Mouse (Mus musculus): ENCODE measurements at regions not wholly inside any gene's neighbourhood (a gene's known extent, or its start where the extent isn't known, plus 50 kb on each side); places are given as distances from the start of the nearest gene placed in this dataset.

DNA sequence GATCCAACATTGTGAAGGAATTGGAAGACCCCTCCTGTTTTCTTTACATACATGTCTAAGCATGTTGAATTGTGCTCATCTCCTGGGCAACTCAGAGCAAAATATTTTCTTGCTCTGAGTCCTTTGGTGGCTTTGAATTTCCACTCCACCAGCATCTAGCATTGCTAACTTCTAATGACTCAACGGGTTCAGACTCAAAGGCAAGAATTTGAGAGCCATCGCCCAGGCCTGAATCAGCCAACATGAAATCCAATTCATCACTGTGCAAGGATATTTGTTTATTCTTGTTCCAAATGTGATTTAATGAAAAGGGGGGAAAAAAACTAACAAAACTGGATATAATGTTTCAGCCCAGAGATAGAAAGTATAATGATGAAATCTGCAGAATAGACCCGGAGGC is 121.9 kb upstream of the Phactr1 start:
- H3K4me2 ChIP-seq, result no peak overlapping the region
- no peaks in the 10 kb centered on the region for H3K9me3 ChIP-seq
- ATAC-seq (ENCODE audit: insufficient number of reproducible peaks, insufficient read depth, low FRiP score, low TSS enrichment, low read depth), result no peak
- 90% methylated on average over 3 of the region's 3 CpGs for WGBS
- no peak overlapping the region for H3K4me3 ChIP-seq (replicated peaks)
- H3K9ac ChIP-seq (replicated peaks), result no peak overlapping the region
- no peak overlapping the region for H3K27ac ChIP-seq
- no peaks in the 10 kb centered on the region for H3K36me3 ChIP-seq
- no peaks in the 10 kb centered on the region for H3K27me3 ChIP-seq
- no peaks in the 10 kb centered on the region for H3K4me1 ChIP-seq (replicated peaks)

- Histone ChIP-seq H3K9me3 (no peaks in the 10 kb centered on the region), H3K27ac (no peak overlapping the region), H3K4me3 (replicated peaks) (no peak overlapping the region), H3K9ac (replicated peaks) (no peak overlapping the region), H3K36me3 (no peaks in the 10 kb centered on the region), H3K27me3 (no peaks in the 10 kb centered on the region), H3K4me1 (replicated peaks) (no peaks in the 10 kb centered on the region), H3K4me2 (no peak overlapping the region)
- 54% methylated on average over 2 of the region's 2 CpGs for WGBS
- no peak for ATAC-seq (ENCODE audit: insufficient number of reproducible peaks, insufficient read depth, low FRiP score, low TSS enrichment, low read depth)
These were observed 119.0 kb upstream of the Phactr1 start for GRCm38 (mm10) chr13:42561446-42561845.

GRCm38 (mm10) chr13:42565291-42566058 is 114.9 kb upstream of the Phactr1 start:
- Histone ChIP-seq H3K4me1 (replicated peaks) (no peaks in the 10 kb centered on the region), H3K36me3 (no peaks in the 10 kb centered on the region), H3K4me2 (no peak overlapping the region), H3K9me3 (no peaks in the 10 kb centered on the region), H3K27me3 (no peaks in the 10 kb centered on the region), H3K27ac (no peak overlapping the region), H3K9ac (replicated peaks) (no peak overlapping the region), H3K4me3 (replicated peaks) (no peak overlapping the region)
- 84% methylated on average over 26 of the region's 26 CpGs for WGBS
- no peak for ATAC-seq (ENCODE audit: insufficient number of reproducible peaks, insufficient read depth, low FRiP score, low TSS enrichment, low read depth)

- no peaks in the 10 kb centered on the region for H3K27me3 ChIP-seq
- no peak overlapping the region for H3K4me3 ChIP-seq (replicated peaks)
- no peaks in the 10 kb centered on the region for H3K36me3 ChIP-seq
- H3K9ac ChIP-seq (replicated peaks), result no peak overlapping the region
- H3K4me2 ChIP-seq, result no peak overlapping the region
- no peak overlapping the region for H3K27ac ChIP-seq
- ATAC-seq (ENCODE audit: insufficient number of reproducible peaks, insufficient read depth, low FRiP score, low TSS enrichment, low read depth), result no peak
- WGBS, result 72% methylated on average over 10 of the region's 10 CpGs
- no peaks in the 10 kb centered on the region for H3K4me1 ChIP-seq (replicated peaks)
- H3K9me3 ChIP-seq, result no peaks in the 10 kb centered on the region
These were observed 109.6 kb upstream of the Phactr1 start for GRCm38 (mm10) chr13:42570600-42571348.

- WGBS, result 51% methylated on average over 4 of the region's 4 CpGs
- H3K27me3 ChIP-seq, result no peaks in the 10 kb centered on the region
- no peak overlapping the region for H3K27ac ChIP-seq
- no peak overlapping the region for H3K4me3 ChIP-seq (replicated peaks)
- ATAC-seq (ENCODE audit: insufficient number of reproducible peaks, insufficient read depth, low FRiP score, low TSS enrichment, low read depth), result no peak
- H3K36me3 ChIP-seq, result no peaks in the 10 kb centered on the region
- no peaks in the 10 kb centered on the region for H3K4me1 ChIP-seq (replicated peaks)
- no peak overlapping the region for H3K4me2 ChIP-seq
- no peaks in the 10 kb centered on the region for H3K9me3 ChIP-seq
- H3K9ac ChIP-seq (replicated peaks), result no peak overlapping the region
These were observed 106.2 kb upstream of the Phactr1 start for GRCm38 (mm10) chr13:42574189-42574588.

GRCm38 (mm10) chr13:42575725-42576426 is 104.5 kb upstream of the Phactr1 start:
- H3K27ac ChIP-seq, result no peak overlapping the region
- no peak overlapping the region for H3K4me3 ChIP-seq (replicated peaks)
- H3K9me3 ChIP-seq, result no peaks in the 10 kb centered on the region
- no peaks in the 10 kb centered on the region for H3K27me3 ChIP-seq
- peak; percentile 63; the same call in 1 of the 2 replicates for ATAC-seq (ENCODE audit: insufficient number of reproducible peaks, insufficient read depth, low FRiP score, low TSS enrichment, low read depth)
- no peak overlapping the region for H3K9ac ChIP-seq (replicated peaks)
- no peaks in the 10 kb centered on the region for H3K36me3 ChIP-seq
- no peak overlapping the region for H3K4me2 ChIP-seq
- H3K4me1 ChIP-seq (replicated peaks), result no peaks in the 10 kb centered on the region
- WGBS, result 26% methylated on average over 16 of the region's 16 CpGs

DNA sequence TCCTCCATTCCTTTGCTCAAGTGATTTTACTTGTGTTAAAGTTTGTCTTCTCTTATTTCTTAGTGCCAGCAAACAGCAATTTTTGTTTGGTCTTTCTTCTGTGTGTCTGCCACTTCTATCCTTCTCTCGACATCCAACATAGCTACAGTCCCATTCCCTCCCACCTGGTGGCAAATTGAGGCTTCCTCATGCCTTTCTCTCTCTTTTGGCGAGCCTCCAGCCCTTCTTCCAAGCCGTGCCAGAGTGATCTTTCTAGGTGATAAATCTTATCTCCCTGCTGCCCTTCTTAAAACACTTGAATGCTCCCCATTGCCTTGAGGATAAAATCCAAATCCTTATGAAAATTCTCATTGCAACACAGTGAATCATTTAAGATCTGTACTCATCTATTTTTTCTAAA is 101.0 kb upstream of the Phactr1 start:
- no peak for ATAC-seq (ENCODE audit: insufficient number of reproducible peaks, insufficient read depth, low FRiP score, low TSS enrichment, low read depth)
- H3K9ac ChIP-seq (replicated peaks), result no peak overlapping the region
- H3K36me3 ChIP-seq, result no peaks in the 10 kb centered on the region
- H3K9me3 ChIP-seq, result no peaks in the 10 kb centered on the region
- no peak overlapping the region for H3K27ac ChIP-seq
- no peak overlapping the region for H3K4me3 ChIP-seq (replicated peaks)
- 45% methylated on average over 3 of the region's 3 CpGs for WGBS
- no peak overlapping the region for H3K4me2 ChIP-seq
- no peaks in the 10 kb centered on the region for H3K27me3 ChIP-seq
- no peaks in the 10 kb centered on the region for H3K4me1 ChIP-seq (replicated peaks)

DNA sequence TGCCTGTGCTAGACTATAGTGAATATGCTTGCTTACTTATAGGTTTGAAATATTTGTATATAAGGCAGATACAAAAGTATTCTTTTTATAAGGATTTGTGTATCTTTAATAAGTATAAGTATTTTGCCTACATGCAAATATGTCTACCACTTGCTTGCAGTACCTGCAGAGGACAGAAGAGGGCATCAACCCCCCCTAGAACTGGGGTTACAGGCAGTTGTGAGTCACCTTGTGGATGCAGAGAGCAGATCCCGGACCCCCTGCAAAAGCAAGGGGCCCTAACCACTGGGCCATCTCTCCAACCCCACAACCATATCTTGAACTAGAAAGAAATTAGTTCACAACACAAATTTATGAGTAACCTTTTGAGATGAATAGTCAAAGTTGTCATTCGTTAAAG is 91.3 kb upstream of the Phactr1 start:
- H3K9me3 ChIP-seq, result no peaks in the 10 kb centered on the region
- H3K4me1 ChIP-seq (replicated peaks), result no peaks in the 10 kb centered on the region
- no peak for ATAC-seq (ENCODE audit: insufficient number of reproducible peaks, insufficient read depth, low FRiP score, low TSS enrichment, low read depth)

DNA sequence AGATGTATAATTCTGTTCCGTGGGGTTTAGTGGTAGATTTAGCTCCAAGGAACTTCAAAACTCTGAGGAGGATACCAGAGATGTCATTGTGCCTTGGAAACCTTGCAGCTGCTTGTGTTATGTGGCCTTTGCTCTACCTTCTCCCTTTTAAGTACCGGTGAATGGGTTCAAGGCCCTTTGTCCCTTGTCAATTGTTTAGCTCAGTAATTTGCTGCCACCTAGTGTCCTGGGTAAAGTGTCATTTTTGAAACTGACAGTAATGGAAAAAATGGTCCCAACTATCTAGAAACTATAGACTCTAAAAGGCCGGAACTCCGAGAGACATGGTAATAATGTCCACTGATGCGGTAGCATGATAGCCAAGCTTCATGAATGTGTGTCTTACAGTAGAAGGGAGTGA is 90.8 kb upstream of the Phactr1 start:
- Histone ChIP-seq H3K27me3 (no peaks in the 10 kb centered on the region), H3K27ac (no peak overlapping the region), H3K4me2 (no peak overlapping the region), H3K36me3 (no peaks in the 10 kb centered on the region), H3K4me3 (replicated peaks) (no peak overlapping the region), H3K9ac (replicated peaks) (no peak overlapping the region), H3K4me1 (replicated peaks) (no peaks in the 10 kb centered on the region), H3K9me3 (no peaks in the 10 kb centered on the region)
- whole genome bisulfite sequencing, result 84% methylated on average over 5 of the region's 5 CpGs
- no peak for ATAC-seq (ENCODE audit: insufficient number of reproducible peaks, insufficient read depth, low FRiP score, low TSS enrichment, low read depth)

More for the DNA sequence above, 91.3 kb upstream of the Phactr1 start:
- no peak overlapping the region for H3K4me3 ChIP-seq (replicated peaks)
- no peaks in the 10 kb centered on the region for H3K27me3 ChIP-seq
- no peak overlapping the region for H3K9ac ChIP-seq (replicated peaks)
- H3K4me2 ChIP-seq, result no peak overlapping the region
- no peak overlapping the region for H3K27ac ChIP-seq
- 82% methylated on average over 2 of the region's 2 CpGs for WGBS
- no peaks in the 10 kb centered on the region for H3K36me3 ChIP-seq

DNA sequence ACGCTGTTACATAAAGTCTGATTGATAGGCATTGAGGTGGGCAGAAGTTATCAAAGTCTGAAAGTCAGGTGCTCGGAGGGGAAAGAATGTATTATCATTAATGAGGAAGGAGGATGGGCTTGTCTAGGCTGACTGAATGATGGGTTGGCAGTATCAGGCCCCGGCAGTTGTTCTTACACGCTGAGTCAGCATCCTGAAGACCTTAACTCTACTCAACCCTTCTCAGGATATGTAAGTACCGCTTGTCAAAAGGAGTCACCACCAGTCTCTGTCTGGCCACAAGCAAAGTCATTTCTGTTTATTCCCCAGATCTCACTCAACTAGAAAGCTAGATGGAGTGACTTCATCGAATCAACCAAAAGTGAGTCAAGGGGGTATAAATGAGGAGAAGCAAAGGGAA is 90.0 kb upstream of the Phactr1 start:
- Histone ChIP-seq H3K4me1 (replicated peaks) (no peaks in the 10 kb centered on the region), H3K4me2 (no peak overlapping the region), H3K36me3 (no peaks in the 10 kb centered on the region), H3K4me3 (replicated peaks) (no peak overlapping the region), H3K27ac (no peak overlapping the region), H3K9ac (replicated peaks) (no peak overlapping the region), H3K27me3 (no peaks in the 10 kb centered on the region), H3K9me3 (no peaks in the 10 kb centered on the region)
- no peak for ATAC-seq (ENCODE audit: insufficient number of reproducible peaks, insufficient read depth, low FRiP score, low TSS enrichment, low read depth)
- WGBS, result 90% methylated on average over 6 of the region's 6 CpGs

- no peak for ATAC-seq (ENCODE audit: insufficient number of reproducible peaks, insufficient read depth, low FRiP score, low TSS enrichment, low read depth)
- Histone ChIP-seq H3K4me3 (replicated peaks) (no peak overlapping the region), H3K4me1 (replicated peaks) (no peaks in the 10 kb centered on the region), H3K36me3 (no peaks in the 10 kb centered on the region), H3K9me3 (no peaks in the 10 kb centered on the region), H3K27me3 (no peaks in the 10 kb centered on the region), H3K9ac (replicated peaks) (no peak overlapping the region), H3K4me2 (no peak overlapping the region), H3K27ac (no peak overlapping the region)
- 74% methylated on average over 3 of the region's 3 CpGs for WGBS
These were observed 87.5 kb upstream of the Phactr1 start for GRCm38 (mm10) chr13:42592945-42593344.

Data from limb, embryonic 12.5 days (tissue).